Mouse (Mus musculus) heart, adult 2 months (tissue): ENCODE results near the gene Rpl18a.

ENCODE experiments used
- CTCF ChIP-seq: fragments of 200-600 bp; IDR thresholded peaks from 2 replicates; pipeline ENCODE4 v1.8.1; 2022; ENCODE audit warnings: antibody characterized with exemption, mild to moderate bottlenecking, moderate library complexity
- POLR2A ChIP-seq: fragments of 200-500 bp; IDR thresholded peaks from 2 replicates; pipeline ENCODE4 v1.6.1; 2011; ENCODE audit warnings: mild to moderate bottlenecking, low read depth, low read length, control low read depth; ENCODE audit not compliant: insufficient read depth

DNA sequence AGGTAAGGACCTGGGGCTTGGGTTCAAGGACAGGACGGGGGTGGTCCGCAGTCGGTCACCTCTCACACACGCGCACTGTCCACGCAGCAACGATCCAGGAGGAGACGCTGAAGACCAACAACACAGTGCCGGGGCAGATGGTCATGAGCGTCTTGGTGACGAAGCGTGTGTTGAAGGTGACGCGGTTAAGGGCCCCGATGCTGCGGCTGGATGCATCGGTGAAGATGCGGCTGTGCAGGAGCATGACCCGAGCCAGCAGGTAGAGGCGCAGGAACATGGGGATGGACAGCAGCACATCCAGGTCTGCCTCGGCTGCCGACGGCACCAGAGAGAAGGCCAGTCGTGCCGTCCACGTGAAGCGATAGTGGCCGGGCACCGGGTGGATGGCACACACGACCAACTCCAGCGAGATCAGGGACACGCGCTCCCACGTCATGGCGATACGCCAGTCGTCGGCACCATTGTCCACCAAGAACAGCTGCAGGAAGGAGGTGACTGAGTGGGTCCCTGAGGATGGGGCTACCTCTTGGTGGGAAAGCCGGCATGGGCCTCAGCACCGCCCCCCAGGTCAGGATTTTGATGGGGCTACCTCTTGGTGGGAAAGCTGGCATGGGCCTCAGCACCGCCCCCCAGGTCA is 44.5 kb downstream of the Rpl18a start:
- TF ChIP-seq CTCF (no peak), POLR2A (no peak)
